In genomic region chr14:118750505-118751192, GRCm38 (mm10) we compare ENCODE assay signal across 10 mouse cellular contexts. TPM values are rescaled to one million over a fixed set of nuclear protein-coding genes. Genes with fewer than 3 reads are reported as not detected.
DNase-seq lines count a peak whose midpoint lies in the region; ATAC-seq lines count a peak whose summit lies in the region.
"Had no signal": no experiment of that assay in that cellular context is flagged by ENCODE, and none has a peak within 500 bp of the region (broad histone marks: within the 10 kb centered on the region; RNA-seq: fewer than 3 reads in every experiment).

No protein-coding gene starts in this region.

- no peak for ATAC-seq in hindbrain, embryonic 13.5 days (ENCODE audit: low FRiP score)
- peak; percentile 60 for ATAC-seq in megakaryocyte, adult 5-6 weeks (ENCODE audit: poor library complexity, severe bottlenecking)

- no peaks in the 10 kb centered on the region for H3K36me3 ChIP-seq in hindbrain, embryonic 10.5 days
- no peaks in the 10 kb centered on the region for H3K36me3 ChIP-seq in hindbrain, embryonic 13.5 days

- no peak overlapping the region for H3K9ac ChIP-seq in hindbrain, embryonic 13.5 days

- H3K4me2 ChIP-seq in hindbrain, embryonic 13.5 days = no peak overlapping the region

- H3K4me3 ChIP-seq in hindbrain, embryonic 10.5 days = no peak overlapping the region
- no peak overlapping the region for H3K4me3 ChIP-seq in hindbrain, embryonic 13.5 days

- no peak for DNase-seq in hindbrain, embryonic 10.5 days (ENCODE audit: low spot score)
- peak; percentile 4 for DNase-seq in A20 (ENCODE audit: low read depth, low spot score)
- peak; percentile 93 for DNase-seq in c-Kit-negative CD71-positive TER-119-positive erythroid progenitor cells, embryonic 14.5 days (ENCODE audit: low read depth, low spot score)
- DNase-seq in embryo, embryonic 10 days (ENCODE audit: low spot score) = no peak
- no peak for DNase-seq in MN1 (ENCODE audit: low spot score)
- no peak for DNase-seq in gastrocnemius, postnatal 4 days (ENCODE audit: low spot score in 2 of 2)
- DNase-seq: kidney, adult 11 months; thymus, adult 2 months had no signal

- H3K27ac ChIP-seq in hindbrain, embryonic 10.5 days = peak overlapping the region; percentile 64
- no peak overlapping the region for H3K27ac ChIP-seq in hindbrain, embryonic 13.5 days

- WGBS in hindbrain, embryonic 10.5 days = 86% methylated on average over 6 of the region's 6 CpGs
- WGBS in hindbrain, embryonic 13.5 days = 83% methylated on average over 6 of the region's 6 CpGs

- H3K4me1 ChIP-seq in hindbrain, embryonic 10.5 days (replicated peaks) = peaks cover 29% of the 10 kb centered on the region
- H3K4me1 ChIP-seq in hindbrain, embryonic 13.5 days (replicated peaks) = no peaks in the 10 kb centered on the region

- no peaks in the 10 kb centered on the region for H3K27me3 ChIP-seq in hindbrain, embryonic 10.5 days (ENCODE audit: insufficient read depth, poor library complexity, severe bottlenecking)
- H3K27me3 ChIP-seq in hindbrain, embryonic 13.5 days = 0 out of 2 replicates have a peak, but pooled peaks cover 3% of the 10 kb centered on the region

- H3K9me3 ChIP-seq in hindbrain, embryonic 10.5 days = 0 out of 2 replicates have a peak, but pooled peaks cover 5% of the 10 kb centered on the region
- H3K9me3 ChIP-seq in hindbrain, embryonic 13.5 days = no peaks in the 10 kb centered on the region

RNA-seq across cellular contexts. Expression of gene Cldn10, which starts 37.1 kb away (rescaled TPM):
- 0.56 and 0.75 TPM in 2 replicates for polyA plus RNA-seq in hindbrain, embryonic 10.5 days (2016; fragmentation: Nextera tagmentation; extraction: Ambion mirVana)
- 0.65 and 1.5 TPM in 2 replicates for polyA plus RNA-seq in hindbrain, embryonic 13.5 days (2015; fragmentation: Nextera tagmentation; extraction: Ambion mirVana)
- total RNA-seq in megakaryocyte, adult 5-6 weeks (2015) = not detected in 2 replicates
- 0.29 TPM in 1 of 2 replicates, not detected in the other for total RNA-seq in megakaryocyte, adult 5-6 weeks (2017)
- under 1 TPM in 1 of 2 experiments, not detected in 1; 0.25 TPM for total RNA-seq in gastrocnemius, postnatal 4 days (2021)

RNA-seq across cellular contexts. Expression of gene Abcc4, which starts 44.6 kb away (rescaled TPM):
- polyA plus RNA-seq in hindbrain, embryonic 10.5 days (2016; fragmentation: Nextera tagmentation; extraction: Ambion mirVana) = 2.8 and 4.6 TPM in 2 replicates
- polyA plus RNA-seq in hindbrain, embryonic 13.5 days (2015; fragmentation: Nextera tagmentation; extraction: Ambion mirVana) = 1.9 and 2.0 TPM in 2 replicates
- total RNA-seq in megakaryocyte, adult 5-6 weeks (2015) = 29.8 and 32.4 TPM in 2 replicates
- total RNA-seq in megakaryocyte, adult 5-6 weeks (2017) = 24.6 and 28.5 TPM in 2 replicates
- total RNA-seq in gastrocnemius, postnatal 4 days (2021) = 1 to 10 TPM; 2.4 to 2.9 TPM

Comparison
In these comparisons a context has a peak if more than half of its experiments do, and no peak if none do; other contexts are left out.
1. DNase-seq: peak in A20 (single experiment) and c-Kit-negative CD71-positive TER-119-positive erythroid progenitor cells, embryonic 14.5 days (single experiment); none in hindbrain, embryonic 10.5 days (single experiment), embryo, embryonic 10 days (single experiment), MN1 (single experiment) and gastrocnemius, postnatal 4 days (0 of 2).
2. RNA of gene Abcc4, which starts 44.6 kb away (total RNA-seq): 24.6 to 32.4 TPM in megakaryocyte, adult 5-6 weeks; 2.4 to 2.9 TPM in gastrocnemius, postnatal 4 days; every median in the first group is over 4 times any median in the second.